Comparison of ENCODE assay signal across 22 mouse cellular contexts in genomic region chr14:37003431-37004095, GRCm38 (mm10). TPM values are rescaled to one million over a fixed set of nuclear protein-coding genes. Genes with fewer than 3 reads are reported as not detected.
"Had no signal": no experiment of that assay in that cellular context is flagged by ENCODE, and none has a peak within 500 bp of the region (broad histone marks: within the 10 kb centered on the region; RNA-seq: fewer than 3 reads in every experiment).

No protein-coding gene starts in this region.

- H3K27ac ChIP-seq: limb, embryonic 10.5 days; liver, embryonic 15.5 days; midbrain, embryonic 13.5 days had no signal

- H3K36me3 ChIP-seq: limb, embryonic 10.5 days; liver, embryonic 15.5 days; midbrain, embryonic 13.5 days had no signal

- H3K4me1 ChIP-seq: limb, embryonic 10.5 days; liver, embryonic 15.5 days had no signal

- H3K4me3 ChIP-seq: limb, embryonic 10.5 days; liver, embryonic 15.5 days; midbrain, embryonic 13.5 days had no signal

- H3K4me2 ChIP-seq: liver, embryonic 11.5 days; liver, embryonic 15.5 days; midbrain, embryonic 13.5 days had no signal

- H3K9me3 ChIP-seq: limb, embryonic 10.5 days; liver, embryonic 15.5 days; midbrain, embryonic 13.5 days had no signal

- H3K27me3 ChIP-seq: liver, embryonic 15.5 days; midbrain, embryonic 13.5 days had no signal

- DNase-seq: kidney, adult 2 months; kidney, postnatal 25 days; layer of hippocampus, adult 9-11 months; lung, adult 2 months; lung, postnatal 36 days; right cerebral cortex, adult 18-20 months; right cerebral cortex, postnatal 25 days; thymus, postnatal 36 days had no signal

- H3K9ac ChIP-seq: liver, embryonic 15.5 days; midbrain, embryonic 13.5 days had no signal

- ATAC-seq: lung, postnatal 0 days; midbrain, embryonic 13.5 days had no signal

RNA-seq across cellular contexts. Expression of gene Rgr, which starts 45.2 kb away (rescaled TPM):
- total RNA-seq: left cerebral cortex, postnatal 10 days; megakaryocyte progenitor cell, adult 5-6 weeks; monocyte, adult 5-6 weeks had no signal
- polyA plus RNA-seq: kidney, adult 2 months; kidney, embryonic 16.5 days; limb, embryonic 10.5 days; liver, embryonic 11.5 days; liver, embryonic 15.5 days; lung, adult 2 months; lung, postnatal 0 days; midbrain, embryonic 13.5 days; neural tube, embryonic 14.5 days; small intestine, adult 2 months; stomach, embryonic 16.5 days; thymus, postnatal 0 days had no signal

RNA-seq across cellular contexts. Expression of gene Lrit1, which starts 51.1 kb away (rescaled TPM):
- total RNA-seq: left cerebral cortex, postnatal 10 days; megakaryocyte progenitor cell, adult 5-6 weeks; monocyte, adult 5-6 weeks had no signal
- polyA plus RNA-seq: kidney, embryonic 16.5 days; limb, embryonic 10.5 days; limb, embryonic 14.5 days; liver, embryonic 11.5 days; liver, embryonic 15.5 days; lung, adult 2 months; lung, postnatal 0 days; midbrain, embryonic 13.5 days; neural tube, embryonic 14.5 days; small intestine, adult 2 months; stomach, embryonic 16.5 days; thymus, postnatal 0 days had no signal
